Mouse (Mus musculus) CH12.LX (cell line): ENCODE measurements around the gene Asb3.

Experiments used
- CTCF ChIP-seq, 2 experiments: IDR thresholded peaks in 1 of 2; conservative IDR thresholded peaks in 1 of 2; 2 replicates each; pipeline ENCODE4 v1.5.1; 2011 to 2012; ENCODE audit warnings: low read depth in 2 of 2, low read length in 2 of 2, improper control_type of control experiment in 1 of 2, inconsistent platforms in 1 of 2, mild to moderate bottlenecking in 1 of 2, moderate library complexity in 1 of 2
- POLR2A ChIP-seq: IDR thresholded peaks from 2 replicates; pipeline ENCODE4 v1.6.1; 2011; ENCODE audit warnings: low read depth, mild to moderate bottlenecking, improper control_type of control experiment, low read length
- UBTF ChIP-seq: IDR thresholded peaks from 2 replicates; pipeline ENCODE4 v1.6.1; 2012; ENCODE audit warnings: low read depth, mild to moderate bottlenecking, inconsistent platforms, low read length, improper control_type of control experiment, moderate library complexity
- USF1 ChIP-seq: IDR thresholded peaks from 2 replicates; pipeline ENCODE4 v1.6.1; 2014; ENCODE audit warnings: low read depth, mild to moderate bottlenecking, inconsistent platforms, low read length, improper control_type of control experiment
- ZKSCAN1 ChIP-seq: IDR thresholded peaks from 2 replicates; pipeline ENCODE4 v1.6.1; 2012; ENCODE audit warnings: low read depth, inconsistent platforms, low read length, improper control_type of control experiment, borderline replicate concordance

DNA sequence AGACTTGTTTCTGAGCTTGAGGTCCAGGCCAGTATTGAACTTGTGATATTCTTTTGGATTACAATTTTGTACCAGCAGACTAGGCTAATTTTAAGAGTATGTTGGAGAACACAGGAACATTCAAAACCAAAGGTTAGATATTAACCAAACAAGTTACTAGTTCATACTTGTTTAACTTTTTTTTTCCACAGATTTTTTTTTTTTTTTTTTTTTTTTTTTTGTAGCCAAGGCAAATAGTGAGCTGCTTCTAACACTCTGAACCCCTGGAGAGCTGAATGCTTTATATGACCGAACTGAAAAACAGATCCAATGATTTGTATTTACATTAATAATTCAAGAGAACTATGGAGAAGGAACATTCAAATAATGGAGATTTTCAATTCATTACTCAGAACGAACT, 100.0 kb downstream of the Asb3 start:
- TF ChIP-seq USF1 = no peak
- no peak for TF ChIP-seq POLR2A
- no peak for TF ChIP-seq ZKSCAN1
- no peak for TF ChIP-seq CTCF (conservative IDR thresholded peaks at IDR 0.05 in 1 of 2, IDR thresholded peaks at IDR 0.05 in 1 of 2; ENCODE audit: low read depth in 2 of 2, low read length in 2 of 2)
- TF ChIP-seq UBTF = no peak
